Mouse (Mus musculus) retina, postnatal 1 day (tissue): ENCODE measurements at regions not wholly inside any gene's neighbourhood (a gene's known extent, or its start where the extent isn't known, plus 50 kb on each side); places are given as distances from the start of the nearest gene placed in this dataset.
A peak's percentile ranks its signal among the peaks of the same experiment; 100 is the strongest.

Experiments
- DNase-seq: peaks from one replicate; pipeline ENCODE4 v3.0.0-alpha.2; 2012

GRCm38 (mm10) chr2:78972288-78973117 lies 104.6 kb downstream of the Ube2e3 start:
- no peak for DNase-seq

- no peak for DNase-seq
These were observed 105.9 kb downstream of the Ube2e3 start for GRCm38 (mm10) chr2:78973811-78974210.

- DNase-seq, result no peak
These were observed 106.9 kb downstream of the Ube2e3 start for GRCm38 (mm10) chr2:78974683-78975392.

- no peak for DNase-seq
These were observed 107.5 kb downstream of the Ube2e3 start for GRCm38 (mm10) chr2:78975393-78975774.

GRCm38 (mm10) chr2:78976084-78976483 lies 108.2 kb downstream of the Ube2e3 start:
- DNase-seq, result no peak

- DNase-seq, result no peak
These were observed 109.9 kb downstream of the Ube2e3 start for GRCm38 (mm10) chr2:78977632-78978397.

GRCm38 (mm10) chr2:78980019-78980418 lies 112.1 kb downstream of the Ube2e3 start:
- DNase-seq, result peak; percentile 39

GRCm38 (mm10) chr2:78980661-78981229 lies 112.8 kb downstream of the Ube2e3 start:
- no peak for DNase-seq

- no peak for DNase-seq
These were observed 115.4 kb downstream of the Ube2e3 start for GRCm38 (mm10) chr2:78983347-78983746.

- no peak for DNase-seq
These were observed 116.1 kb downstream of the Ube2e3 start for GRCm38 (mm10) chr2:78983944-78984498.

- DNase-seq, result no peak
These were observed 119.1 kb downstream of the Ube2e3 start for GRCm38 (mm10) chr2:78986984-78987383.

- DNase-seq, result no peak
These were observed 119.5 kb downstream of the Ube2e3 start for GRCm38 (mm10) chr2:78987388-78987787.

- DNase-seq, result no peak
These were observed 120.3 kb downstream of the Ube2e3 start for GRCm38 (mm10) chr2:78988224-78988623.

GRCm38 (mm10) chr2:78994800-78995555 lies 127.1 kb downstream of the Ube2e3 start:
- DNase-seq, result no peak

GRCm38 (mm10) chr2:78998637-78999036 lies 130.7 kb downstream of the Ube2e3 start:
- DNase-seq, result no peak

- no peak for DNase-seq
These were observed 131.5 kb downstream of the Ube2e3 start for GRCm38 (mm10) chr2:78999410-78999809.

- no peak for DNase-seq
These were observed 136.9 kb downstream of the Ube2e3 start for GRCm38 (mm10) chr2:79004862-79005261.

GRCm38 (mm10) chr2:79008642-79009041 lies 140.7 kb downstream of the Ube2e3 start:
- DNase-seq, result no peak

- no peak for DNase-seq
These were observed 141.9 kb downstream of the Ube2e3 start for GRCm38 (mm10) chr2:79009791-79010190.

GRCm38 (mm10) chr2:79010273-79010672 lies 142.3 kb downstream of the Ube2e3 start:
- DNase-seq, result no peak

GRCm38 (mm10) chr2:79018732-79019423 lies 151.0 kb downstream of the Ube2e3 start:
- no peak for DNase-seq
